Mouse (Mus musculus) forebrain, embryonic 14.5 days (tissue): Measurements from ENCODE around the gene Krtap19-5. TPM values are rescaled to one million over a fixed set of nuclear protein-coding genes. Genes with fewer than 3 reads are reported as not detected.
A peak's percentile ranks its signal among the peaks of the same experiment; 100 is the strongest.

Experiments
- ATAC-seq: fragments of 200-750 bp; cut with Nextera tagmentation; 2 replicates; pipeline ENCODE4 v1.8.0; 2017; ENCODE audit warnings: mild to moderate bottlenecking, moderate library complexity
- DNase-seq: peaks from one replicate; pipeline ENCODE4 v3.0.0-alpha.2; 2015; ENCODE audit warnings: low spot score
- H3K27ac ChIP-seq: fragments of 300-500 bp; sonication (generic); 2 replicates; pipeline ENCODE4 v1.5.1; 2014; ENCODE audit warnings: low read depth, mild to moderate bottlenecking, control low read depth, low read length, moderate library complexity
- H3K27me3 ChIP-seq: fragments of 300-500 bp; sonication (generic); replicated peaks from 2 replicates; pipeline ENCODE4 v1.6.1; 2014; ENCODE audit warnings: low read length, control low read depth, mixed read lengths; ENCODE audit not compliant: control insufficient read depth, insufficient read depth
- H3K36me3 ChIP-seq: fragments of 300-500 bp; sonication (generic); 2 replicates; pipeline ENCODE4 v1.6.1; 2014; ENCODE audit warnings: low read length, control low read depth; ENCODE audit not compliant: control insufficient read depth, insufficient read depth
- H3K4me1 ChIP-seq: fragments of 300-500 bp; sonication (generic); 2 replicates; pipeline ENCODE4 v1.6.1; 2014; ENCODE audit warnings: antibody characterized with exemption, low read length, control low read depth; ENCODE audit not compliant: control insufficient read depth, insufficient read depth
- H3K4me2 ChIP-seq: fragments of 300-500 bp; sonication (generic); 2 replicates; pipeline ENCODE4 v1.6.1; 2014; ENCODE audit warnings: mild to moderate bottlenecking, control low read depth, low read length
- H3K4me3 ChIP-seq: fragments of 300-500 bp; sonication (generic); 2 replicates; pipeline ENCODE4 v1.5.1; 2014; ENCODE audit warnings: low read depth, low read length, control low read depth
- H3K9ac ChIP-seq: fragments of 300-500 bp; sonication (generic); 2 replicates; pipeline ENCODE4 v1.6.1; 2014; ENCODE audit warnings: mild to moderate bottlenecking, low read length, control low read depth, moderate library complexity
- H3K9me3 ChIP-seq: fragments of 300-500 bp; sonication (generic); replicated peaks from 2 replicates; pipeline ENCODE4 v1.6.1; 2016; ENCODE audit warnings: low read length, control low read depth, mixed read lengths; ENCODE audit not compliant: control insufficient read depth
- WGBS: fragments of 180-500 bp; shearing (Covaris S2); extraction: QIAGEN DNeasy Blood & Tissue Kit; methylation state at CpG from one replicate; pipeline ENCODE4 v1.1.7; 2014; 5-methylcytosine and 5-hydroxymethylcytosine counted together
- polyA plus RNA-seq: library from polyadenylated mRNA; unstranded; fragments of >200 nt; fragmentation: Nextera tagmentation; extraction: Ambion mirVana; gene quantifications from 2 replicates; pipeline ENCODE4 v1.2.1, GENCODE M21; 2014

The Krtap19-5 gene
- polyA plus RNA-seq, 1 experiment from 2014 or later: not detected

DNA sequence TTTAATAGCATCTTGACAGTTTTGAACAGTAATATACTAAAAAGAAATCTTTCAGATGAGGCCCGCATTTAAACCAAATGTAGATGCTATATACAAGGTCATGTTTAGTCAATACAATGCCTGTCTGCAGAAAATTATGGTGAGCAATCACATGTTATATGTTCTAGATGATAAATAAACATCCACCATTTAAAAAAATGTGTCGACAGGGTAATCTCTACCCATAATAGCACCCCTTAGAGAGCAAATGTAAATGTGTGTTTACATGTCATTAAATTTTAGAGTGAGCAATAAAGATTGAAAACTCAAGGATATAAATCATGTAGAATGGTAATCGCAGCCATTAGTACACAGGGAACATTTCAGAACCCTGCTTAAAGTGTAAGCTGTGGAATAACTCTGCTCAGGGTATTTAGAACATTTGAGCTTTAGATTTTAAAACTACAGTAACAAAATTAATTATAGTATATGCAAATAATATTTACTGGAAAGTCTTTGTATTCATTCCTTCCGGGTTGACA lies 31.3 kb downstream of the Krtap19-5 start:
- no peaks in the 10 kb centered on the region for H3K27me3 ChIP-seq
- ATAC-seq (no peak), DNase-seq (no peak)
- no peaks in the 10 kb centered on the region for H3K36me3 ChIP-seq
- no peaks in the 10 kb centered on the region for H3K9me3 ChIP-seq
- H3K4me1 ChIP-seq: no peaks in the 10 kb centered on the region
- no peak overlapping the region for H3K4me3 ChIP-seq
- no peak overlapping the region for H3K4me2 ChIP-seq
- WGBS: 89% methylated on average over 4 of the region's 4 CpGs
- H3K27ac ChIP-seq: no peak overlapping the region
- no peak overlapping the region for H3K9ac ChIP-seq

DNA sequence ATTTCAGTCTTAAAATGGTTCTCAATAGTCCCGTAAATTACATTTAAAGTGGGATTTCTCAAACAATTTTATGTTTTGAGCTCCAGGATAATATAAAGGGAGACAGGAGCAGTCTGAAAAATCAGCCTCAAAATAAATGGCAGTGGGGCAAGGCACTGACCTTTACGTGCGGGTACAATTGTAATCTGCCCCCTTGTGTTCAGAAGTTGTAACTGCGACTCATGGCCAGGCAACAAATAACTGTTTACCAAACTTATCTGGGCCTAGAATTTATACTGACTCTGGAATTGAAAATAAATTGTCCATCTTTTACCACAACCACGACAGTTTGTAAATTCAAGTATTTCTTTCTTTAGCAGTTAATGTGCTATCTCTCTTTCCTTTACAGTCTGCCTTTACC lies 44.8 kb downstream of the Krtap19-5 start:
- peak; percentile 51 for DNase-seq
- Histone ChIP-seq H3K27me3 (no peaks in the 10 kb centered on the region), H3K27ac (no peak overlapping the region), H3K4me2 (no peak overlapping the region), H3K4me3 (no peak overlapping the region), H3K36me3 (no peaks in the 10 kb centered on the region), H3K4me1 (no peaks in the 10 kb centered on the region), H3K9ac (no peak overlapping the region), H3K9me3 (no peaks in the 10 kb centered on the region)
- WGBS: 11% methylated on average over 5 of the region's 5 CpGs
- no peak for ATAC-seq

DNA sequence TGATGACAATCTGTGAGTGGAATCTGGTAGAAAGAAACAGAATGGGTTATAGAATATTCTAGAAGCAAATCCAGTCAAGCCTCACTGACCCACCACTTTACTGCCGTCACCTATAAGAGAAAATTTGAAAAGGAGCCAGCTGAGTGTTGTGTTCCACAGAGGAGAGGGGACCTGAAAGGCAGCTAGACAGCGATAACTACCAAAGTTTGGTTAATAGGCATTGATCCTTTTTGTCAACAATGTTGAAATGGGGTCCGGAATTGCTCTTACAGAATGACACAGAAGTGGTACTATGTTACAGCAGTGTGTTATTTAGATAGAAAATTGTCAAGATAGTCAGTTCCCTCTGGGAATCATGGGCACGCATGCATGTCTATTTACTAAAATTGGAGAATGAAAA lies 47.7 kb downstream of the Krtap19-5 start:
- no peak for ATAC-seq
- WGBS: 86% methylated on average over 4 of the region's 4 CpGs
- no peaks in the 10 kb centered on the region for H3K9me3 ChIP-seq

DNA sequence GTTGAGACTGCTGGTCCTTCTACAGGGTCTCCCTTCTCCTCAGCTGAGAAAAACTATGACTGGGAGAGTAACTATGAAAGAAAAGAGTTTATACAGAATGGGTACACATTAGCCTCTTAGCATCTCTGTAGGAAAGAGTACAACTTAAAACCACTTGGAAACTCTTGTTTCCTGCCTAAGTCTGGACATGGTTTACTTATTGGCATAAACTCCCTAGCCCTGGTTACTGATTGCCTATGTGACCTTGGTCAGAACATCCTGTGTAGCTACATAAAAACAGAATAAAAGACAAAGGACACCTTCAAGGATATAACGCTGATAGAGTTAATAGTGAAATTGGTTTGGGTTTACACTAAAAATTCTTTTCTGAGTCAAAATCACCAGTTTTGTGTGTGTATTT lies 48.9 kb downstream of the Krtap19-5 start:
- no peak overlapping the region for H3K9ac ChIP-seq
- no peak overlapping the region for H3K27ac ChIP-seq
- no peak overlapping the region for H3K4me3 ChIP-seq
- no peaks in the 10 kb centered on the region for H3K4me1 ChIP-seq
- H3K4me2 ChIP-seq: no peak overlapping the region
- WGBS: 92% methylated on average over 1 of the region's 1 CpGs
- H3K36me3 ChIP-seq: no peaks in the 10 kb centered on the region
- H3K27me3 ChIP-seq: no peaks in the 10 kb centered on the region
- no peak for DNase-seq
- H3K9me3 ChIP-seq: no peaks in the 10 kb centered on the region
- no peak for ATAC-seq

More for the DNA sequence above, 47.7 kb downstream of the Krtap19-5 start:
- H3K4me3 ChIP-seq: no peak overlapping the region
- H3K27ac ChIP-seq: no peak overlapping the region
- DNase-seq: no peak
- no peak overlapping the region for H3K9ac ChIP-seq
- H3K4me1 ChIP-seq: no peaks in the 10 kb centered on the region
- no peaks in the 10 kb centered on the region for H3K36me3 ChIP-seq
- H3K27me3 ChIP-seq: no peaks in the 10 kb centered on the region
- H3K4me2 ChIP-seq: no peak overlapping the region

Other genes with a start within 250 kb of the Krtap19-5 start
- not detected in 2 replicates for gene Krtap26-1, start 248.7 kb downstream of the Krtap19-5 start, polyA plus RNA-seq
- not detected in 2 replicates for gene Krtap27-1, start 224.8 kb downstream of the Krtap19-5 start, polyA plus RNA-seq
- gene 2310061N02Rik, start 188.5 kb downstream of the Krtap19-5 start, polyA plus RNA-seq: not detected in 2 replicates
- not detected in 2 replicates for gene Krtap13-1, start 167.6 kb downstream of the Krtap19-5 start, polyA plus RNA-seq
- gene Krtap13, start 144.8 kb downstream of the Krtap19-5 start, polyA plus RNA-seq: not detected in 2 replicates
- gene 2310034C09Rik, start 137.6 kb downstream of the Krtap19-5 start, polyA plus RNA-seq: not detected in 2 replicates
- not detected in 2 replicates for gene 2310057N15Rik, start 122.3 kb downstream of the Krtap19-5 start, polyA plus RNA-seq
- gene Gm5965, start 118.6 kb downstream of the Krtap19-5 start, polyA plus RNA-seq: not detected in 2 replicates
- gene Gm20741, start 84.2 kb downstream of the Krtap19-5 start, polyA plus RNA-seq: not detected in 2 replicates
- gene Krtap15, start 76.2 kb downstream of the Krtap19-5 start, polyA plus RNA-seq: not detected in 2 replicates
- gene Krtap14, start 70.3 kb downstream of the Krtap19-5 start, polyA plus RNA-seq: not detected in 2 replicates
- gene Krtap19-1, start 27.0 kb downstream of the Krtap19-5 start, polyA plus RNA-seq: not detected in 2 replicates
- gene Krtap19-2, start 22.2 kb downstream of the Krtap19-5 start, polyA plus RNA-seq: not detected in 2 replicates
- not detected in 2 replicates for gene Krtap19-3, start 18.4 kb downstream of the Krtap19-5 start, polyA plus RNA-seq
- not detected in 2 replicates for gene Krtap19-4, start 11.4 kb downstream of the Krtap19-5 start, polyA plus RNA-seq
- gene Krtap19-9b, start 35.8 kb upstream of the Krtap19-5 start, polyA plus RNA-seq: not detected in 2 replicates
- gene Krtap16-3, start 66.4 kb upstream of the Krtap19-5 start, polyA plus RNA-seq: not detected in 2 replicates
- gene Krtap22-2, start 114.3 kb upstream of the Krtap19-5 start, polyA plus RNA-seq: not detected in 2 replicates
- gene Gm10229, start 118.8 kb upstream of the Krtap19-5 start, polyA plus RNA-seq: not detected in 2 replicates
- gene Krtap6-1, start 135.2 kb upstream of the Krtap19-5 start, polyA plus RNA-seq: not detected in 2 replicates
- not detected in 2 replicates for gene Gm10228, start 145.0 kb upstream of the Krtap19-5 start, polyA plus RNA-seq
- not detected in 2 replicates for gene Krtap6-5, start 151.4 kb upstream of the Krtap19-5 start, polyA plus RNA-seq
- not detected in 2 replicates for gene 1110025L11Rik, start 167.5 kb upstream of the Krtap19-5 start, polyA plus RNA-seq
- gene Krtap6-3, start 187.6 kb upstream of the Krtap19-5 start, polyA plus RNA-seq: not detected in 2 replicates
- gene Gm6358, start 244.4 kb upstream of the Krtap19-5 start, polyA plus RNA-seq: not detected in 2 replicates